8 mouse cellular contexts compared by ENCODE assay signal in the genomic region with DNA sequence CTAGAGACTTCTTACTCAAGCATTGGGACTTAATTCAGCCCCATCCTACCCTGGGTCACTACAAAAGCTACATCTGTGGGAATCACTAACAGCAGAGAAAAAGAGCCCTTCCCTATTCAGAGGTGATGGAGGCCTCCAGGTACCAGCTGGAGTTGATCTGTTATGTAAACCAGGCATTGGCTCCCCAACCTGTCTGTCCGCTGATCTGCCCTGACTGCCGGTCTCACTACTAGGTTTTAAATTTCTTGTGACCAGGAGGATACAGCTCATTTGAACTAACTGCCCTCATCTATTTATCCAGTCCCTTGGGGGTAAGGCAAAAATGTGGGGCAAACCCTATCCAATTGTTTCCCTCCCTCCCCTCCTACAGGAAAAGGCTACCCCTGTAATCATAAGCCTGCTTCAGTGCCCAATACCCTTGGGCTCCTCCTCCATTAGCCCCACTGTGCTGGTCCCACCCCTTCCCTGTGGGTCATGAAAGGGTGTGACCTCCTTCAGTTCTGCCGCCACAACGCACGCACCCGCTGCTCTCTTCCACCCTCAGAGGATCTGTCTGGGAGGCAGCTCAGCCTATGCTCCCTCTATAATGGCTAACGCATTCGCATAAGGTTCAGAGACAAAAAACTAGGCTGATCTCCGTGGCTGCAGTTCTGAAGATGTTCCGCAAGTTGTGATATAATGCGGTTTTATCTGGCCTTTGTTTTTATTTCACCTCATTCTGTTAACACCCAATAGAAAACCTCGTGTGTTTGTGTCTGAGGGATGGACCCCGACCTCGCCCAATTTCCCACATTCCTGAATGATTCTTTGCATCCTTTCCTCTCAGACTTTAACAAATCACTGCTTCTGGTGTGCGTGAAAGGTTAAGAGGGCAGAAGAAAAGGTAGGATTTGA. TPM values are rescaled to one million over a fixed set of nuclear protein-coding genes. Genes with fewer than 3 reads are reported as not detected.
DNase-seq lines count a peak whose midpoint lies in the region; ATAC-seq lines count a peak whose summit lies in the region.

No protein-coding gene starts in this region.

- H3K4me2 ChIP-seq in intestine, embryonic 16.5 days (ENCODE audit: low read depth, low read length): peak overlapping the region; percentile 56

- peaks cover 11% of the 10 kb centered on the region for H3K4me1 ChIP-seq in intestine, embryonic 16.5 days (ENCODE audit: control insufficient read depth, insufficient read depth, low read length)

- H3K9me3 ChIP-seq in intestine, embryonic 16.5 days (ENCODE audit: control insufficient read depth, low read length): no peaks in the 10 kb centered on the region

- peak overlapping the region; percentile 78 for H3K4me3 ChIP-seq in intestine, embryonic 16.5 days (ENCODE audit: low read length)

- DNase-seq in 3134 (ENCODE audit: extremely low read depth, insufficient read length, low spot score): peak; percentile 57
- DNase-seq in cerebellum, postnatal 10 days: peak; percentile 71 to 79
- peak; percentile 69 for DNase-seq in lung, postnatal 25 days (ENCODE audit: low spot score)
- peak; percentile 57 for DNase-seq in retina, postnatal 7 days (ENCODE audit: low read depth, low spot score)

- H3K27me3 ChIP-seq in intestine, embryonic 16.5 days (replicated peaks; ENCODE audit: control insufficient read depth, insufficient read depth, low read length): no peaks in the 10 kb centered on the region

- peak overlapping the region; percentile 59 for H3K27ac ChIP-seq in intestine, embryonic 16.5 days (ENCODE audit: low read length)

- WGBS in intestine, embryonic 16.5 days: 6% methylated on average over 15 of the region's 15 CpGs

- peak; percentile 40 for ATAC-seq in CD4-positive, CD25-positive, alpha-beta regulatory T cell, adult 4 months
- peak; percentile 57 for ATAC-seq in granulocyte monocyte progenitor cell, adult 5-6 weeks (replicated peaks; ENCODE audit: poor library complexity, severe bottlenecking)
- ATAC-seq in intestine, embryonic 16.5 days: peak; percentile 33
- no peak for ATAC-seq in erythroid progenitor cell, adult 5-6 weeks (replicated peaks; ENCODE audit: low FRiP score, poor library complexity, severe bottlenecking)

- no peaks in the 10 kb centered on the region for H3K36me3 ChIP-seq in intestine, embryonic 16.5 days (ENCODE audit: control insufficient read depth, insufficient read depth, low read length)

- peak overlapping the region; percentile 95 for H3K9ac ChIP-seq in intestine, embryonic 16.5 days (ENCODE audit: low read depth, low read length)

RNA-seq across cellular contexts. Expression of gene Tmsb10, which starts 2.1 kb away (rescaled TPM):
- polyA plus RNA-seq in CD4-positive, CD25-positive, alpha-beta regulatory T cell, adult 4 months (2017; shearing (Covaris generic)): 1,000 to 10,000 TPM; 3,536 to 4,629 TPM
- total RNA-seq in granulocyte monocyte progenitor cell, adult 5-6 weeks (2014; fragmentation: Nextera tagmentation): 601 and 668 TPM in 2 replicates
- total RNA-seq in granulocyte monocyte progenitor cell, adult 5-6 weeks (2017): 357 and 410 TPM in 2 replicates
- 1,797 and 1,804 TPM in 2 replicates for polyA plus RNA-seq in intestine, embryonic 16.5 days (2015; fragmentation: Nextera tagmentation; extraction: Ambion mirVana)
- total RNA-seq in erythroid progenitor cell, adult 5-6 weeks (2015; ENCODE audit: low replicate concordance): 283 and 289 TPM in 2 replicates
- total RNA-seq in erythroid progenitor cell, adult 5-6 weeks (2017; ENCODE audit: low replicate concordance): 141 and 146 TPM in 2 replicates

RNA-seq across cellular contexts. Expression of gene Kcmf1, which starts 56.7 kb away (rescaled TPM):
- polyA plus RNA-seq in CD4-positive, CD25-positive, alpha-beta regulatory T cell, adult 4 months (2017; shearing (Covaris generic)): 10 to 100 TPM in 1 of 2 experiments, 1 to 10 TPM in 1; 7.4 to 13.1 TPM
- total RNA-seq in granulocyte monocyte progenitor cell, adult 5-6 weeks (2014; fragmentation: Nextera tagmentation): 46.3 TPM in 2 replicates
- 101 and 122 TPM in 2 replicates for total RNA-seq in granulocyte monocyte progenitor cell, adult 5-6 weeks (2017)
- 23.8 and 24.6 TPM in 2 replicates for polyA plus RNA-seq in intestine, embryonic 16.5 days (2015; fragmentation: Nextera tagmentation; extraction: Ambion mirVana)
- 71.3 and 116 TPM in 2 replicates for total RNA-seq in erythroid progenitor cell, adult 5-6 weeks (2015; ENCODE audit: low replicate concordance)
- 67.9 and 107 TPM in 2 replicates for total RNA-seq in erythroid progenitor cell, adult 5-6 weeks (2017; ENCODE audit: low replicate concordance)
